Mouse (Mus musculus) lung, adult 2 months (tissue): ENCODE data around the gene Zfp697. TPM values are rescaled to one million over a fixed set of nuclear protein-coding genes. Genes with fewer than 3 reads are reported as not detected.
"Not testable (repeated sequence)": the region's sequence is repeated elsewhere in the genome, so short reads cannot be mapped to it uniquely, and the experiment has no call there.

Experiments used
- DNase-seq: peaks from one replicate; pipeline ENCODE4 v3.0.0; 2022
- H3K4me1 ChIP-seq: fragments of 200-500 bp; 2 replicates; pipeline ENCODE4 v1.6.1; 2011; ENCODE audit warnings: low read length; ENCODE audit not compliant: control insufficient read depth, insufficient read depth
- H3K4me3 ChIP-seq: fragments of 200-500 bp; replicated peaks from 2 replicates; pipeline ENCODE3; 2011; ENCODE audit warnings: low read depth, mild to moderate bottlenecking, control low read depth, low read length; ENCODE audit errors: extremely low read depth
- CTCF ChIP-seq: fragments of 200-500 bp; IDR thresholded peaks from 2 replicates; pipeline ENCODE4 v1.5.1; 2011; ENCODE audit warnings: mild to moderate bottlenecking, low read length, control low read depth; ENCODE audit not compliant: insufficient read depth
- POLR2A ChIP-seq: fragments of 200-500 bp; IDR thresholded peaks from 2 replicates; pipeline ENCODE4 v1.6.1; 2011; ENCODE audit warnings: low read depth, mild to moderate bottlenecking, control low read depth, low read length, borderline replicate concordance; ENCODE audit errors: extremely low read depth
- WGBS: fragments of 180-500 bp; shearing (Covaris S2); methylation state at CpG from one replicate; pipeline ENCODE4 v1.1.7; 2018; 5-methylcytosine and 5-hydroxymethylcytosine counted together
- polyA plus RNA-seq: library from polyadenylated mRNA; depleted of rRNA; stranded (reverse); fragments of >200 nt; gene quantifications from 2 replicates; pipeline ENCODE4 v1.2.3, GENCODE M21; 2012

Zfp697 gene
- polyA plus RNA-seq, 1 experiment: 17.0 TPM

DNA sequence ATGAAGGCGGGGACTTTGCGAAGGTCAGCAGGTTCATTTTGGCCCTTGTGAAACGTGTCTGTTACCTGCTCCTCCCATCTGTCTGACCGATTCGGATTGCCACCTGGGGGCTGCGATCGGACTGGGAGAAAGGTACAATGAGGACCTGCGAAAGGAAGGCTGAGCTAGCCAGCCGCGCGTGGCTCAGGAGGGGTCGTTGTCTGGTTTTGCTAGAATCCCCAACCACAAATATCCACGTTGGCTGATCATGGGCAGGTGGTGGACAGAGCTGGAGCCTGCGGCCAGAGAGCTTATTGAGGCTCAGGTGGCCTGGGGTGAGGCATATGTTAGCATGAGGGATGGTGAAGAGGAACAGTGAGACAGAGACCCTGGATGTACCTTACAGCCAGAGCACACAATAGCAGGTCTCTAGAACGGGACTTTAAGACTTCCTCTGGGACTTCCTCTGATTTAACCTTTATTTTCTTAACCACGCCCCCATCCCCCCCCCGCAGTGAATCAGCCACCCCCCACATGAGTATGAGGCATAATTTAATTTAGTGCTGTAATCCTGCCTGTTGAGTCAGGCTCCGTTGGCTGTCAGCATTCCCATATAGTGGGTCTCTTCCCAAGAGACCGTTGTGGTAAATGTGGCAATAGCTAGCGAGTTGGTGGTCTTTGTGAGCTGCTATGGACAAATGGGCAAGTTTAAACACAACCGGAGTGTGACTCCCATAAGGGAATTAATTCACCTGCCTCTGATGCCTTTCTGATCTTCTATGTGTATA lies 946 bp downstream of the Zfp697 start:
- WGBS: 6% methylated on average over 21 of the region's 21 CpGs
- TF ChIP-seq POLR2A (no peak), CTCF (no peak)
- H3K4me3 ChIP-seq: peak overlapping the region; percentile 86
- peaks cover 14% of the 10 kb centered on the region for H3K4me1 ChIP-seq
- DNase-seq: no peak

- Histone ChIP-seq H3K4me1 (peaks cover 15% of the 10 kb centered on the region), H3K4me3 (no peak overlapping the region)
- 43% methylated on average over 4 of the region's 4 CpGs for WGBS
- no peak for DNase-seq
- TF ChIP-seq CTCF (no peak), POLR2A (no peak)
Observed at GRCm38 (mm10) chr3:98387086-98387485, 4.8 kb downstream of the Zfp697 start.

GRCm38 (mm10) chr3:98387756-98388155 lies 5.5 kb downstream of the Zfp697 start:
- Histone ChIP-seq H3K4me3 (no peak overlapping the region), H3K4me1 (peaks cover 21% of the 10 kb centered on the region)
- WGBS: 73% methylated on average over 7 of the region's 7 CpGs
- no peak for TF ChIP-seq CTCF
- DNase-seq: no peak

DNA sequence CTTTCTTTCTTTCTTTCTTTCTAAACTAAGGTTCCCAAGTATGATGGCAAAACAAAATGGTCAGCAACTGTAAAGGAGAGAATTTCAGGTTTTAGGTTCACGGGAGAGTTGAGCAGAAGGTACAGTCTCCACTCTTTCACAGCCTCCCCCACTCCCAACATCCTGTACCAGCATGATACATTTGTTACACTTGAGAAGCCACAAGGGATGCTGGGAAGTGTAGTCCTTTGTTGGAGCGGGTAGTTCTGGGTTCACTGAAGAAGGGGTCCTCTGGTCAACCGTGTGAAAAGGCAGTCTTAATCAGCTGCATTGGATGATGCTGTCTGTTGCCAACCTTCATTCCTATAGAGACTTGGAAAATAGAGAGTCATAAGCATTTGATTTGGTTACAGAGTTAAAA lies 7.0 kb downstream of the Zfp697 start:
- no peak for DNase-seq
- Histone ChIP-seq H3K4me3 (no peak overlapping the region), H3K4me1 (peaks cover 19% of the 10 kb centered on the region)
- TF ChIP-seq POLR2A: no peak
- no peak for TF ChIP-seq CTCF
- WGBS: 71% methylated on average over 3 of the region's 3 CpGs

GRCm38 (mm10) chr3:98404268-98404895 lies 22.1 kb downstream of the Zfp697 start:
- WGBS: 82% methylated on average over 9 of the region's 9 CpGs
- H3K4me3 ChIP-seq, H3K4me1 ChIP-seq, DNase-seq: not testable (repeated sequence)

GRCm38 (mm10) chr3:98405877-98406276 lies 23.6 kb downstream of the Zfp697 start:
- WGBS: 90% methylated on average over 6 of the region's 6 CpGs
- DNase-seq, H3K4me3 ChIP-seq, H3K4me1 ChIP-seq: not testable (repeated sequence)

- H3K4me3 ChIP-seq, H3K4me1 ChIP-seq, DNase-seq: not testable (repeated sequence)
- 66% methylated on average over 12 of the region's 12 CpGs for WGBS
Observed at GRCm38 (mm10) chr3:98406569-98407144, 24.4 kb downstream of the Zfp697 start.

- H3K4me3 ChIP-seq, DNase-seq, H3K4me1 ChIP-seq: not testable (repeated sequence)
- 65% methylated on average over 5 of the region's 5 CpGs for WGBS
Observed at GRCm38 (mm10) chr3:98407261-98407780, 25.1 kb downstream of the Zfp697 start.

DNA sequence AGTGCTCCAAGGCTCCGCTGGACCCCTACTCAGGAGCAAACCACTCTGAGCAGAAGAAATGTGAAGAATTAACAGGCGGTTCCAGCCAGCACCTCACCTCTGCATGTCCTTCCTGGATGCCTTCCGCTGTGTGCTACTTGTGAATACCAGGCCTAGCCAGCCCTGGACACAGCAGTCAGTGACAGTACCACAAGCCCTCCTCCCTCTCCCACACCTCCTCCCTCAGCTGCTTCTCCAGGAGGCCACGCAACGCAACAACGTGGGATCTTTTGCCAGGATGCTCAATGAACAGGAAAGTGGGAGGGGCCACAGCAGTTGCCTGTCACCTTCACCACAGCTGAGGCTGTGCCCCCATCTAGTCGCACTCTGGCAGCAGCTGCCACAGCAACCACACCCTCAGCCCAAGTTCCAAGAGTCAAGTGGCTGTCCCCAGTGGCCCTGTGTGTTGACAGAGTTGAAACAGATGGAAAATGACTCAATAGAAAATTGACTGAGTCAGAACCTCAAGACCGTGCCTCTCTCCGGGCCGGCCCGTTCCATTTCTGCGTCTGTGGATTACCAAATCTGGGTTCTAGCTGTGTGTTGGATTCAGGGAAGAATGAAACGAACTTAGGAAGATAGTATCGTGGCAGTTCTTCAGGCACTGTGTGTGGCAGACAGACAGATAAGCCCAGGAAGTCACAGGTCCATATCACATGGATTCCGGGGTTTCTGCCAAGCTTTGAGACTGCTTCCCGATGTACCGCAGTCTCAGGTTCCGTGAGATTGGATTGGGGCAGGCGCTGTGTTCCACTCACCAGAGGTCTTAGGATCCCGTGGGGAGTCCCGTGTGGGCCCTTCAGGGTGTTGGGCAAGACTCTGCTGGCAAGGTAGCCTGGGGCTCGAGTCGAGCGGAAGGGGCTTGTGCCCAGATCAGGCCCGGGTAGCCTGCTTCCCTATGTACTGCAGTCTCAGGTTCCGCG lies 28.6 kb downstream of the Zfp697 start:
- DNase-seq, H3K4me3 ChIP-seq, H3K4me1 ChIP-seq: not testable (repeated sequence)
- 57% methylated on average over 17 of the region's 27 CpGs for WGBS

GRCm38 (mm10) chr3:98413733-98414132 lies 31.5 kb downstream of the Zfp697 start:
- no peak for DNase-seq
- 86% methylated on average over 2 of the region's 2 CpGs for WGBS
- no peak for TF ChIP-seq POLR2A
- TF ChIP-seq CTCF: no peak
- Histone ChIP-seq H3K4me3 (no peak overlapping the region), H3K4me1 (peaks cover 17% of the 10 kb centered on the region; the same call in 1 of the 2 replicates)
